Mouse (Mus musculus) myocyte (in vitro differentiated cells): Measurements from ENCODE around the gene Fbxo10.

Source experiments
- E2F4 ChIP-seq: IDR thresholded peaks from one replicate; pipeline ENCODE4 v1.6.1; 2011; ENCODE audit warnings: mild to moderate bottlenecking, control low read depth, moderate library complexity; ENCODE audit not compliant: insufficient read depth
- MAX ChIP-seq: IDR thresholded peaks from one replicate; pipeline ENCODE4 v1.6.1; 2011; ENCODE audit warnings: low read depth, mild to moderate bottlenecking, control low read depth
- POLR2A ChIP-seq: IDR thresholded peaks from one replicate; pipeline ENCODE4 v1.6.1; 2011; ENCODE audit warnings: low read depth, mild to moderate bottlenecking, control low read depth, moderate library complexity; ENCODE audit not compliant: insufficient read length
- POLR2AphosphoS2 ChIP-seq: IDR thresholded peaks from one replicate; pipeline ENCODE4 v1.6.1; 2011; ENCODE audit warnings: low read depth, control low read depth; ENCODE audit not compliant: insufficient read length
- SRF ChIP-seq: IDR thresholded peaks from one replicate; pipeline ENCODE4 v1.6.1; 2011; ENCODE audit warnings: low read depth; ENCODE audit not compliant: control insufficient read depth, insufficient read length
- TCF12 ChIP-seq: IDR thresholded peaks from one replicate; pipeline ENCODE4 v1.6.1; 2011; ENCODE audit warnings: mild to moderate bottlenecking, control low read depth; ENCODE audit not compliant: poor library complexity, insufficient read depth, severe bottlenecking
- TCF3 ChIP-seq: IDR thresholded peaks from one replicate; pipeline ENCODE4 v1.6.1; 2011; ENCODE audit warnings: low read depth, control low read depth; ENCODE audit not compliant: insufficient read length
- USF1 ChIP-seq: IDR thresholded peaks from one replicate; pipeline ENCODE4 v1.6.1; 2011; ENCODE audit warnings: low read depth, mild to moderate bottlenecking, control low read depth, moderate library complexity

DNA sequence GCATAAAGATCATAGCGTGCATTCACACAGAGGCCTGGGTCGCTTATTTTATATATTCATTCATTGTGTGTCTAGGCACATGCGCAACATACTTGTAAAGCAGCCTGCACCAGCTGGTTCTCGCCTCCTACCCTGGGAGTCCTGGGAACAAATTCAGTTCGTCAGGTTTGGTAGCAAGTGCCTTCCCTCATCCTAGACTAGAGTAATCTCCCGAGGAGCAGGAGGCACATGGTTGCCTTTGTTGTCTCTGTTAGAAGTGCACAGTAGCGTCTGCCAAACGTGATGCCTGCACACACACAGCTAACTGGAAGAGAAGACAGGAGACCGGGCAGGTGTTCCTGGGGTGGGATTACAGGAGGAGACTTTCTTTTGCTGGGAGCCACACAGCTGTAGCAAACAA, 36.4 kb downstream of the Fbxo10 start:
- TF ChIP-seq TCF12 = no peak
- no peak for TF ChIP-seq POLR2A
- TF ChIP-seq E2F4 = no peak
- no peak for TF ChIP-seq TCF3
- no peak for TF ChIP-seq SRF
- no peak for TF ChIP-seq POLR2AphosphoS2
- TF ChIP-seq USF1 = no peak
- TF ChIP-seq MAX = no peak
